Mouse (Mus musculus): ENCODE measurements around the gene Tgfbr3. TPM values are rescaled to one million over a fixed set of nuclear protein-coding genes. Genes with fewer than 3 reads are reported as not detected.
A peak's percentile ranks its signal among the peaks of the same experiment; 100 is the strongest.

The Tgfbr3 gene
- polyA plus RNA-seq, 1 experiment from 2014 or later = 6.6 TPM

DNA sequence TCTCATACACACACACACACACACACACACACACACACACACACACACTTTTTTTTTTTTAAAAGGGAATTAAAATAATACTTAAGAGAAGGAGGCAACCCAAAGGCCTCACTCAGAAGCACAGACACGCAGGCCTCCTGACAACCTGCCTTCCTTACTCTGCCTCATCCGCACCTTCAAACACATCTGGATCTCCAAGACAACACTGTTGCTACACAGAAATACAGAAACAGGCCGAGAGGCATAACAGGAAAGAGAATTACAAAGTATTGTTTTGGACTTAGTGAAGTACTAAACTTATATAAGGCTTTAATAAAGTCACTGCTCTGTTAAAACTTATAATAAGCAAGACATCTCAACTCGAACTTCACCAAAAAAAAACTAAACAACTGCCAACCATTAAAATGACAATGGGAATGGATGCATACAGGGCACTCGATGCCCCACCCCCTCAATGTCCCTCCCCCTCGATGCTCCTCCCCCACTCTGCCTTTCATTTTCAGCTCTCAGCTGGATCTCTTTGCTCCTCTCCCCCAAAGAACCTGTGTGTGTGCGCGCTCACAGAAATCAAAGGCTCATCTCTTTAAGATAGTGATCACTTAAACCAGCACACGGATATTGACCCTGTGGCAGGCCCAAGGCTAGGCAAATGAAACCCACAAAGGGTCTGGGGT is 87.8 kb downstream of the Tgfbr3 start:
- Histone ChIP-seq H3K9me3 (replicated peaks) (no peaks in the 10 kb centered on the region), H3K4me1 (peaks cover 11% of the 10 kb centered on the region), H3K9ac (replicated peaks) (no peak overlapping the region), H3K36me3 (no peaks in the 10 kb centered on the region), H3K27ac (replicated peaks) (no peak overlapping the region; the same call in 1 of the 2 replicates), H3K27me3 (replicated peaks) (no peaks in the 10 kb centered on the region), H3K4me3 (replicated peaks) (no peak overlapping the region), H3K4me2 (no peak overlapping the region)
- WGBS = 63% methylated on average over 9 of the region's 9 CpGs
- ATAC-seq (ENCODE audit: low FRiP score) = no peak

GRCm38 (mm10) chr5:107200853-107201341 is 88.5 kb downstream of the Tgfbr3 start:
- Histone ChIP-seq H3K9ac (replicated peaks) (no peak overlapping the region), H3K4me1 (peaks cover 11% of the 10 kb centered on the region), H3K4me2 (no peak overlapping the region), H3K4me3 (replicated peaks) (no peak overlapping the region), H3K27me3 (replicated peaks) (no peaks in the 10 kb centered on the region), H3K36me3 (no peaks in the 10 kb centered on the region), H3K9me3 (replicated peaks) (no peaks in the 10 kb centered on the region), H3K27ac (replicated peaks) (peak overlapping the region; percentile 48; the same call in 1 of the 2 replicates)
- no peak for ATAC-seq (ENCODE audit: low FRiP score)
- WGBS = 70% methylated on average over 12 of the region's 12 CpGs

DNA sequence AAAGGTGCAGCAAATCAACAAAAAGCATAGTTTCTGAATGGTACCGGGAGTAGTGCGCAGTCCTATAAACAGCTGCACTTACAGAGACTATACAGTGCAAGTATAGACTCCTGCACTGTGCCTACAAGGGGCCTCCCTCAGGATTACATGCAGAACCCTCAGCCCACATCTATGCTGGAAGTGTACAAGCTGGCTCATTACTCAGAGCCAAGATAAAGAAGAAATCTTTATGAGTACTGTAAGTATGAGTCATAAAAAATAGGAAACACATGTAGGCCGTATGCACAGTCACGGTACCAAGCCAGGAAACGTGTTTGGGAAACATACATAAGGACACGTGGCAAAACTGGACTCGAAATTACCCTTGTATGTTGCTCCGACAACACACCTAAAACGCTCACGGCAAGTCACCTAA is 89.2 kb downstream of the Tgfbr3 start:
- no peak overlapping the region for H3K4me2 ChIP-seq
- H3K4me1 ChIP-seq = peaks cover 17% of the 10 kb centered on the region
- no peak for ATAC-seq (ENCODE audit: low FRiP score)
- H3K27me3 ChIP-seq (replicated peaks) = no peaks in the 10 kb centered on the region
- H3K27ac ChIP-seq (replicated peaks) = peak overlapping the region; percentile 19; the same call in 1 of the 2 replicates
- no peaks in the 10 kb centered on the region for H3K9me3 ChIP-seq (replicated peaks)
- H3K9ac ChIP-seq (replicated peaks) = no peak overlapping the region
- WGBS = 70% methylated on average over 10 of the region's 10 CpGs
- H3K36me3 ChIP-seq = no peaks in the 10 kb centered on the region
- no peak overlapping the region for H3K4me3 ChIP-seq (replicated peaks)

GRCm38 (mm10) chr5:107195751-107196395 is 93.6 kb downstream of the Tgfbr3 start:
- WGBS = 35% methylated on average over 12 of the region's 12 CpGs
- Histone ChIP-seq H3K27ac (replicated peaks) (no peak overlapping the region), H3K4me2 (no peak overlapping the region), H3K9me3 (replicated peaks) (no peaks in the 10 kb centered on the region), H3K36me3 (no peaks in the 10 kb centered on the region), H3K4me3 (replicated peaks) (no peak overlapping the region), H3K9ac (replicated peaks) (no peak overlapping the region), H3K4me1 (peaks cover 12% of the 10 kb centered on the region), H3K27me3 (replicated peaks) (no peaks in the 10 kb centered on the region)
- no peak for ATAC-seq (ENCODE audit: low FRiP score)

DNA sequence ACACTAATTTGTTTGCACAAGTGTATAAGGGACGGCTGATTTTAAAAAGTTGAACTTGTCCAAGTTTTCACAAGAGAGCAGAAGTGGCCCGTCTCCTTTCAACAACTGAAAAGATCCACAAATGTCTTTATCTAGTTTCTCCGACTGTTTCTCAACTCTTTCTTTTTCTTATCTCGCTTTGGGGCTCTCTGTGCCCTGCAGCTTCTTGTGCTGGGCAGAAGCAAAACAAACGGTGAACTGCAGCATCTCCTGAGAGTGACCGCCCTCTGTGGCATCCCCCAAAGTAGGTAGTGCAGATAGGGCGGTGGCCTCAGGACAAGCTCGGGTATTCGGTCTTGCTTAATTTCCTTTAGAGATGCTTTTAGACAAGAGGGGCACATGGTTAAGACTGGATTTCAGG is 96.3 kb downstream of the Tgfbr3 start:
- Histone ChIP-seq H3K9ac (replicated peaks) (no peak overlapping the region), H3K9me3 (replicated peaks) (no peaks in the 10 kb centered on the region), H3K4me1 (peaks cover 6% of the 10 kb centered on the region), H3K4me3 (replicated peaks) (no peak overlapping the region), H3K36me3 (no peaks in the 10 kb centered on the region), H3K27me3 (replicated peaks) (no peaks in the 10 kb centered on the region), H3K27ac (replicated peaks) (no peak overlapping the region), H3K4me2 (no peak overlapping the region)
- no peak for ATAC-seq (ENCODE audit: low FRiP score)
- WGBS = 90% methylated on average over 9 of the region's 9 CpGs

DNA sequence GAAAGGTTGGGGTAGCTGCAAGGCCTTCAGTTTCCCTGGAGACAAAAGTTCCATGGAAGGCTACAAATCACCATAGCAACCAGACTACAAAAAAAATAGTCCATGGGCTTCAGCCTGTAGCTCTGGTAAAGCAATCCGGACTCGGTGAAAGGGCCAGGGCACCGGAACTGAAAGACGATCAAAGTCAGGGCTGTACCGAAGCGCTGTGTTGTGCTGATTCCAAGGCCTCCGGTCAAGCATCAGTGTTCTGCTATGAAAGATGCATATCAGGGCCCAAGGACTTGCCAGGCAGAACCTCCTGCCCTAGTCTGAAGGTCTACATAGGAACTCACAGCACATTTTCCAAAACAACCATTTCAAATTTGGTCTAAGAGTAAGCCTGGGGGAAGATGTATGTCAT is 97.1 kb downstream of the Tgfbr3 start:
- no peak overlapping the region for H3K4me2 ChIP-seq
- H3K4me3 ChIP-seq (replicated peaks) = no peak overlapping the region
- WGBS = 65% methylated on average over 7 of the region's 7 CpGs
- no peaks in the 10 kb centered on the region for H3K27me3 ChIP-seq (replicated peaks)
- no peaks in the 10 kb centered on the region for H3K9me3 ChIP-seq (replicated peaks)
- no peak for ATAC-seq (ENCODE audit: low FRiP score)
- H3K27ac ChIP-seq (replicated peaks) = no peak overlapping the region
- no peaks in the 10 kb centered on the region for H3K36me3 ChIP-seq
- H3K4me1 ChIP-seq = peaks cover 6% of the 10 kb centered on the region
- H3K9ac ChIP-seq (replicated peaks) = no peak overlapping the region

GRCm38 (mm10) chr5:107188551-107188950 is 100.9 kb downstream of the Tgfbr3 start:
- no peak overlapping the region for H3K4me3 ChIP-seq (replicated peaks)
- WGBS = 84% methylated on average over 10 of the region's 10 CpGs
- H3K4me1 ChIP-seq = no peaks in the 10 kb centered on the region; the same call in 1 of the 2 replicates
- no peak overlapping the region for H3K27ac ChIP-seq (replicated peaks)
- H3K27me3 ChIP-seq (replicated peaks) = no peaks in the 10 kb centered on the region
- no peak for ATAC-seq (ENCODE audit: low FRiP score)
- H3K4me2 ChIP-seq = no peak overlapping the region
- no peaks in the 10 kb centered on the region for H3K36me3 ChIP-seq
- no peak overlapping the region for H3K9ac ChIP-seq (replicated peaks)
- no peaks in the 10 kb centered on the region for H3K9me3 ChIP-seq (replicated peaks)

DNA sequence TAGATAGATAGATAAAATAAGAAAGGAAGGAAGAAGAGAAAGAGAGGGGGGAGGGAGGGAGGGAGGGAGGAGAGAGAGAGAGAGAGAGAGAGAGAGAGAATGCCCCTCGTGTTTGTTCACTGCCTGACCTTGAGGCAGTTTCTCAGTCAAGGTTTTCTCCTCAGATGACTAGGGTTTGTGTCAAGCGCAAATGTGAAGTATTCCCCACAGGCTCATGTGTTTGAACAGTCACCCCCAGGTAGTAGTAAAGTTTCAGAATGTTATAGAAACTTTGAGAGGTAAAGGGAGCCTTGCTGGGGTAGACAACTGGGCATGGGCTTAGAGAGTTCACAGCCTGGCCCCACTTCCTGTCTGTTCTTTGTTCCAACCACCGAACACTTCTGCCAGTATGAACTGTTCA is 103.2 kb downstream of the Tgfbr3 start:
- Histone ChIP-seq H3K4me3 (replicated peaks) (no peak overlapping the region), H3K9me3 (replicated peaks) (no peaks in the 10 kb centered on the region), H3K9ac (replicated peaks) (no peak overlapping the region), H3K27ac (replicated peaks) (no peak overlapping the region), H3K4me1 (no peaks in the 10 kb centered on the region), H3K4me2 (no peak overlapping the region), H3K27me3 (replicated peaks) (no peaks in the 10 kb centered on the region), H3K36me3 (no peaks in the 10 kb centered on the region)
- 89% methylated on average over 3 of the region's 3 CpGs for WGBS
- no peak for ATAC-seq (ENCODE audit: low FRiP score)

- Histone ChIP-seq H3K27me3 (replicated peaks) (no peaks in the 10 kb centered on the region), H3K4me2 (no peak overlapping the region), H3K4me3 (replicated peaks) (no peak overlapping the region), H3K36me3 (no peaks in the 10 kb centered on the region), H3K9ac (replicated peaks) (no peak overlapping the region), H3K4me1 (no peaks in the 10 kb centered on the region), H3K9me3 (replicated peaks) (no peaks in the 10 kb centered on the region), H3K27ac (replicated peaks) (no peak overlapping the region)
- no peak for ATAC-seq (ENCODE audit: low FRiP score)
- WGBS = 89% methylated on average over 8 of the region's 8 CpGs
Observed at GRCm38 (mm10) chr5:107184158-107184883, 105.1 kb downstream of the Tgfbr3 start.

DNA sequence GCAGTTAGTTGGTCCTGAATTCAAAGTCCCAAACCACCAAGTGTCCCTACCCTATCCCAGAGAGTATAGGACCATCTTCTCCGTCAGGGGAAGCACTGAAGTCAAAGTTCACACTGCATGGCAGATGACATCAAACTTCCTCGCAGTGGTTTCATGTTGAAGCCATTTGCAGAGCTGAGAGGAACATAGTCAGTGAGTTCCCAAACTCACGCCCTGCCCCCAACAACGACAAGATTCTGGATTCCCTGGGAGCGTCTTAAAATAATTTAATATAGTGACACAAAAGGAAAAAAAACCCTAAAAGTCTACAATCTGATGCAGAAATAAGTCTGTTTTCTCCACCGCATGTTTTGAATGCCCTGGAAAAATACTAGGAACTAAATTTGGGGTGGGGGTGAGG is 105.9 kb downstream of the Tgfbr3 start:
- H3K36me3 ChIP-seq = no peaks in the 10 kb centered on the region
- H3K4me1 ChIP-seq = no peaks in the 10 kb centered on the region
- H3K27ac ChIP-seq (replicated peaks) = no peak overlapping the region
- no peak overlapping the region for H3K4me2 ChIP-seq
- H3K9me3 ChIP-seq (replicated peaks) = no peaks in the 10 kb centered on the region
- no peak overlapping the region for H3K9ac ChIP-seq (replicated peaks)
- H3K4me3 ChIP-seq (replicated peaks) = no peak overlapping the region
- ATAC-seq (ENCODE audit: low FRiP score) = no peak
- H3K27me3 ChIP-seq (replicated peaks) = no peaks in the 10 kb centered on the region
- WGBS = 85% methylated on average over 6 of the region's 6 CpGs

DNA sequence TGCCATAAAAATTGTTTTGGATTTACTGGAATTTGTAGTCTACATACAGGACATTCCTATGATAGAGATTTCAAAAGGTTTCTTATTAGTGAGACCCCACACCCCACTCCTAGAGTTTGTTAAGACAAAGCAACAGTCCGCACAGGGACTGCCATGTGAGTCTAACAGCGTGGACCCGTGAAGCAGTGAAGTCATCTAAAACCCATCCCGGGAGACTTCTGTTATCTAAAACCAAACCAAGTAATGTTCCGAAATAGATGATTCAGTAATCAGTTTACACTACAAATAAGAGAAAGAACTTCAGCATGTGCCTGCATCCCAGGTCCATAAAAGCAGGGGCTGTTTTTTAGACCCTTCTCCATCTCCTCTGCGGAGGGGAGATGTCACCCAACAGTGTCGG is 106.7 kb downstream of the Tgfbr3 start:
- WGBS = 93% methylated on average over 7 of the region's 7 CpGs
- Histone ChIP-seq H3K4me3 (replicated peaks) (no peak overlapping the region), H3K9ac (replicated peaks) (no peak overlapping the region), H3K27ac (replicated peaks) (no peak overlapping the region), H3K27me3 (replicated peaks) (no peaks in the 10 kb centered on the region), H3K4me1 (no peaks in the 10 kb centered on the region), H3K9me3 (replicated peaks) (no peaks in the 10 kb centered on the region), H3K36me3 (no peaks in the 10 kb centered on the region), H3K4me2 (no peak overlapping the region)
- ATAC-seq (ENCODE audit: low FRiP score) = no peak

- H3K9ac ChIP-seq (replicated peaks) = no peak overlapping the region
- no peak overlapping the region for H3K4me3 ChIP-seq (replicated peaks)
- no peaks in the 10 kb centered on the region for H3K27me3 ChIP-seq (replicated peaks)
- H3K9me3 ChIP-seq (replicated peaks) = no peaks in the 10 kb centered on the region
- ATAC-seq (ENCODE audit: low FRiP score) = no peak
- WGBS = 92% methylated on average over 4 of the region's 4 CpGs
- H3K4me1 ChIP-seq = no peaks in the 10 kb centered on the region
- no peak overlapping the region for H3K27ac ChIP-seq (replicated peaks)
- H3K36me3 ChIP-seq = no peaks in the 10 kb centered on the region
- no peak overlapping the region for H3K4me2 ChIP-seq
Observed at GRCm38 (mm10) chr5:107181820-107182219, 107.6 kb downstream of the Tgfbr3 start.

Data from neural tube, embryonic 15.5 days (tissue).